Mouse (Mus musculus) embryo, embryonic 10.5 days (tissue): ENCODE measurements around the gene Ttc27.

Experiments
- DNase-seq: peaks from one replicate; pipeline ENCODE4 v3.0.0-alpha.2; 2015; ENCODE audit warnings: low spot score

The Ttc27 gene

DNA sequence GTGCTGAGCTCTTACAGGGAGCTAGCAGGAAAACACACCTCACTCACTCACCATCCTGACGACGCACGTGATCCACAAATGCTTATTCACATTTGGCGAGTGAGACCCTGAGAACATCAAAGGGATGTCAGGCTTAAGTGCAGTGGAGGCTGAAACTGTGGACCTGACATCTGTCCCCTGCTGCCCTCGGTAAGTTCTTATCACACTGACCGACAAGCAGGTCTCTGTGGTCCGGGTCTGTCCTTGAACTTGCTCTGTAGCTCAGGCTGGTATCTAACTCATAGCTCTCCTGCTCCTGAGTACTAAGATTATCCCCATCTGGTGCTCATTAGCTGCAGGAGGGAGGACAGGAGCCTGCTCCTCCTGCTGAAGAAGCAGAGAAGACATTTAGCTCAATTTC is 162.2 kb downstream of the Ttc27 start:
- DNase-seq = peak; percentile 47

- no peak for DNase-seq
These were observed 169.5 kb downstream of the Ttc27 start for GRCm38 (mm10) chr17:74887039-74887438.

DNA sequence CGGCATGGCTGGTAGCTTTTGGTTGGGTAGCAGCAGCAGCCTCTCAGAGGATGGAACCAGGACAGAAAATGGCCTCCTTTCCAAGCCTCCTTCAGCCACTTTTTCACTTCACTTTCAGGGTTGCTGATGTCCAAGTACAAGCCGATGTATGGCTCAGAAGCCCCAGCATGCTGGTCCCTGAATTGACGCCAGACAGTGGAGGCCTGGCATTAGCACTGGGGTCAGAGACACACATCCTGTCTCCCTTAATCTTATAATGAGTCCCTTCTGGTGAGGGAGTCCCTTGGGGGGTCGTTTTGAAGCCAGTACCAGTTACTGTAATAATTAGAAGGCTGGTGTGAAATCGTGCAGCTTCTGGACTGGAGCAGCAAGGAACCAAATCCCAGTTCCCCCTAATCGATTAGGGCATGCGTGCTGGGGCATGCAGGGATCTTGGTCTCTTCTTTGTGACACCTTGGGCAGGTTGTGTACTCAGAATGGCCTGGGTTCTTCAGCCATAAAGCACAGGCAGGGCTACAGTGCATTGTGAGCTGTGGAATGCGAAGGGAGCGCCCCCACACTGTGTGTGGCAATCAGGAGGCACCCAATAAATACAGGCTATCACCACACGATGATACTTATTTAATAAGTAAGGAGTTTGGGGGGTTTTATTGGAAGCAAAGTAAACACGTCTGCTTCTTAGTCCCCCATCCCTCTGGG is 171.5 kb downstream of the Ttc27 start:
- DNase-seq = no peak

- DNase-seq = no peak
These were observed 172.1 kb downstream of the Ttc27 start for GRCm38 (mm10) chr17:74889535-74890117.

DNA sequence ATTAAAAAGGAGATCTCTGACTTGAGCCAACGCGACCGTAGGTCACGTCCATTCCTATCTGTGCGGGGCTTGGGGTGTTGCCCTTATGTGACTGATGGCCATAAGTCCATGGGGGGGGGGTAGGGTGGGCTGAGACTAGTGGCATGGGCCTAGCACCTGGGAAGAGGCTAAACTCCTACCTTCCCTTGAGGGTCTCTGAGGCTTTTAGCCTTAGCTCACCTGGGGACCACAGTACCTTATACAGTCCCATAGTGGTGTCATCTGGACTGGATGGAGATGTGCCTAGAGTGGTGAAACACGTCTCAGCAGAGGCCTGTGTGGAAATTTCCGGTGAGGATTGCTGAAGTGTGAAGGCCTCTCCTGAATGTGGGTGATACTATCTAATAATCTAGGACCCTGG is 184.9 kb downstream of the Ttc27 start:
- DNase-seq = no peak

DNA sequence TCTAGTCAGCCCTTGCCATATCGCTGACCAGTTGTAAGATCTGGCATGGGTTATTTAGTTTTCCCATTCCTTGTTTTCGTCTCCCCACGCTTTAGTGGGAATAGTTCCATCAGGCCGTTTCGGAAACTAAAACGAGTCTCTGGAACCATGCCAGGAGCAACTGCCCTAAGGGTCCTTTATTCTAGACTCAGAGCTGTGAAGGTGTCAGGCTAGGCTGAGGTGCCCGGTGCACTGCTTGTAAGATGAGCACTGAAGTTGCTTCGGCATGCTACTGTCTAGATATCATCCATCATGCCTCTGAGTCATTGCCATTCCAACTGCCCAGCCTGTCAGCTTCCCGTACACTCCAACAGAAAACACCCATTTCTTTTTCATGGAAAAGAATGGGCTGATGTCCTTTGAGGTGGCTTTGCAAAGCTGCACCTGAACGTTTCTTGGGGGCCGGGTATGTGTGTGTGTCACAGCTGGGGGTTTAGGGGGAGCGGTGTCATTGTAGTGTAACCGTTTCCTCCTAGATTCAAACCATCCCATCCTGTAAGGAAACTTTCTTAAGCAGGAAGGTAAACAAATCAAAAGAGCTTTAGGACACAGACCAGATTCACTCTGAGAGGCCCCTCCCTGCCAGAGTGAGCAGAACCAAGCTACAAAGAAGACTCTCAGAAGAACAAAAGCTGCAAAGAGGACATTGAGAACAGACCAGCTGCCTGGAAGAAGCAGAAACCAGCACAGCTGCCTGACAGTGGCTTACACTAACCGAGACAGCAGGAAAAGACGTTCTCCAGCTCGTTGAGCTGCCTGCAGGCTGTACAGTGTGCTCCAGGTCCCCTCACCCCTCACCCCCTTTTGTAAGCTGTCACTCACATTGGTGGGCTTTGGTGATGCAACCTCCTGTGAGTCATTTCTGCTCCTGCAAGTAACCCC is 186.1 kb downstream of the Ttc27 start:
- peak; percentile 4 for DNase-seq

DNA sequence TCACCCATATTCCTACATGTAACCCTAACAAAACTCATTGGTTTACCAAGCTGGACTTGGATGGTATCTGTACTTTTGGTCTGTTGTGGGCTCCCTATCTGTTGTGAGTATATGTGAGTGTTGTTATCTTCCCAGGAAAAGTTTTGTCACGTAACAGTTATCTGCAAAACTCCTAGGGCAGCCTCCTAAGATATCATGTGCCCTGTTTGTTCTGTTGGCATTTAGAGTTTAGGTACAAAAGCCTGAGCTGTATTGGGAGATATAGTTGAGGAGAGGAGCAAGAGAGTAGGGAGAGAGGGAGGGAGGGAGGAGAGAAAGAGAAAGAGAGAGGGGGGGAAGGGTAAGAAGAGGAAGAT is 186.8 kb downstream of the Ttc27 start:
- no peak for DNase-seq

DNA sequence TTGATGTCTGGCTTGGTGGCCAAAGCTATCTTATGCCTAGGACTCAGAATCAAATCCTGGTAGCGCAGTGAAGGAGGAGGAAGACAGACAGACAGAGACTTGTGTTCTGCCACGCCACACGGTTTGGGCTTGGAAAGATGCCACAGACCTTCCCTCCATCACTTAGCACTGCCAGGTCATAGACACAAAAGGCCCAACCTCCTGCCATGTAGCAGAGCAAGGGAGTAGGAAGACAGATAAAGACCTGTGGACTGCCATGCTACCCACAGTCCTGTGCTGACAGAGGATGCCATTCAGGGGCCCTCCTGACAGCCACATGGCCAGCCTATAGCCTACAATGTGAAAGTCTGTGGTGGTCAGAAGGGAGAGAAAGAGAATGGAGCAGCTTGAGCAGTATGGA is 187.4 kb downstream of the Ttc27 start:
- no peak for DNase-seq

- no peak for DNase-seq
These were observed 195.5 kb downstream of the Ttc27 start for GRCm38 (mm10) chr17:74912995-74913394.
